8 mouse cellular contexts compared by ENCODE assay signal in the genomic region with DNA sequence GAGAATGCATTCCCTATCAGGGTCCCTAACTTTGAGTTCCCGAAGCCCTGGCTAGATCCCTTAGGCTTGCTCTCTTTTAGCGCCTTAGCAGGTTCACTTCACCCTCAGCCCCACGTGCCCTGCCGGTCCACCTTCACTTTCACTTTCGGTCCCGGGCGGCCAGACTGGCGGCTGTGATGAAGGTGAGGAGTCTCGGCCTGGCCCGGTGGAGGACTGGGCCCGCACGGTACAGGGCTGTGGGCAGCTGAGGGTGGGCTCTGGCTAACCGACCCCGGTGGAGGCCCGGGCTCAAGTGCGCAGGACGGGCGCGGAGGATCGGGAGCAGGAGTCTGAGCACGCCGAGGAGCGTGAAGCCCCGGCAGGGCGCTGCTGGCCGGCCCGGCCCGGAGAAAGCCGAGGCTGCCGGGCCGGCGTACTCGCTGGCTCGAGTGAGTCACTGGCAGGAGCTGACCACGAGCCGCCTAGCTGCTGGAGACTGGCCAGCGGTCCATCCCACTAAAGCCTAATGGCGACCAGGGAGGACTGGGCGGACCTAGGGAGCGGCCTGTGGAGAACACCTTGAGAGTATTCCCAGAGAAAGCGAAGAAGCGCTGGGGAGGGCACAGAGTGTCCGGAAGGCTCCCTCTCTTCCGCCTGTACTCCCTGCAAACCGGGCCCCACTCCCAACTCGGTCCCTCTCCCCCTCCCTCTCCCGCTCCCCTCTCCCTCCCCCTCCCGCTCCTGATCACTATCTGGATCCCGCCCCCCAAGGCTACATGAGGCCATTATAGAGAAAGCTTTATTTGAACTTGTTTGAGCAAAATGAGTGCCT. TPM values are rescaled to one million over a fixed set of nuclear protein-coding genes. Genes with fewer than 3 reads are reported as not detected.
DNase-seq lines count a peak whose midpoint lies in the region; ATAC-seq and TF ChIP-seq lines count a peak whose summit lies in the region.

No protein-coding gene starts in this region.

- H3K4me3 ChIP-seq in MEL (ENCODE audit: control insufficient read depth in 1 of 2, insufficient read depth in 1 of 2, low read depth in 2 of 2, low read length in 2 of 2): peak overlapping the region; percentile 87 to 91
- H3K4me3 ChIP-seq in cerebellum, adult 2 months (replicated peaks; ENCODE audit: insufficient read depth, low read depth, low read length): peak overlapping the region; percentile 94
- H3K4me3 ChIP-seq in forebrain, postnatal 0 days (ENCODE audit: low read depth, low read length): peak overlapping the region; percentile 57
- peak overlapping the region; percentile 96 for H3K4me3 ChIP-seq in layer of hippocampus, adult 2 months
- peak overlapping the region; percentile 99 for H3K4me3 ChIP-seq in lung, adult 2 months (replicated peaks; ENCODE audit: extremely low read depth, low read depth, low read length)
- peak overlapping the region; percentile 68 for H3K4me3 ChIP-seq in neural tube, embryonic 15.5 days (replicated peaks)

- no peaks in the 10 kb centered on the region for H3K27me3 ChIP-seq in MEL (ENCODE audit: control insufficient read depth in 1 of 2, insufficient read depth in 2 of 2, low read length in 2 of 2)
- no peaks in the 10 kb centered on the region for H3K27me3 ChIP-seq in cerebellum, adult 2 months (ENCODE audit: control insufficient read depth, insufficient read depth, low read length)
- H3K27me3 ChIP-seq in forebrain, postnatal 0 days (ENCODE audit: insufficient read depth, low read length): no peaks in the 10 kb centered on the region
- H3K27me3 ChIP-seq in neural tube, embryonic 15.5 days (replicated peaks): no peaks in the 10 kb centered on the region

- H3K9me3 ChIP-seq in MEL (replicated peaks; ENCODE audit: insufficient read depth, low read length): no peaks in the 10 kb centered on the region
- no peaks in the 10 kb centered on the region for H3K9me3 ChIP-seq in forebrain, postnatal 0 days (ENCODE audit: low read length)
- no peaks in the 10 kb centered on the region for H3K9me3 ChIP-seq in neural tube, embryonic 15.5 days (replicated peaks)

- DNase-seq in MEL (ENCODE audit: low read depth, low spot score): peak; percentile 83
- DNase-seq in cerebellum, adult 2 months: peak; percentile 88
- peak; percentile 65 for DNase-seq in forebrain, postnatal 0 days
- peak; percentile 83 to 88 for DNase-seq in heart, postnatal 36 days
- DNase-seq in layer of hippocampus, adult 2 months (ENCODE audit: low spot score in 2 of 2): peak; percentile 53 to 55
- peak; percentile 87 for DNase-seq in lung, adult 2 months
- DNase-seq in testis, postnatal 10 days (ENCODE audit: low spot score): peak; percentile 92

- peaks cover 0 to 5% of the 10 kb centered on the region in 2 experiments; a peak in 2 of 4 replicates for H3K36me3 ChIP-seq in MEL (ENCODE audit: control insufficient read depth in 1 of 2, insufficient read depth in 2 of 2, low read length in 2 of 2)
- no peaks in the 10 kb centered on the region for H3K36me3 ChIP-seq in forebrain, postnatal 0 days (ENCODE audit: insufficient read depth)
- H3K36me3 ChIP-seq in neural tube, embryonic 15.5 days: no peaks in the 10 kb centered on the region

- WGBS in cerebellum, adult 2 months: under 1% methylated on average over 46 of the region's 49 CpGs
- 4% methylated on average over 47 of the region's 49 CpGs for whole genome bisulfite sequencing in forebrain, postnatal 0 days
- WGBS in lung, adult 2 months: under 1% methylated on average over 46 of the region's 49 CpGs
- WGBS in neural tube, embryonic 15.5 days: under 1% methylated on average over 47 of the region's 49 CpGs

- H3K79me2 ChIP-seq in MEL (ENCODE audit: control insufficient read depth, insufficient read depth, low read length, poor library complexity): peaks cover 6% of the 10 kb centered on the region; the same call in 1 of the 2 replicates

- peak overlapping the region; percentile 82 for H3K4me2 ChIP-seq in forebrain, postnatal 0 days (ENCODE audit: low read depth)
- peak overlapping the region; percentile 70 for H3K4me2 ChIP-seq in neural tube, embryonic 15.5 days

- TF ChIP-seq CTCF in MEL (IDR thresholded peaks at IDR 0.05 in 2 of 3, conservative IDR thresholded peaks at IDR 0.05 in 1 of 3; ENCODE audit: control insufficient read depth in 1 of 3, insufficient read depth in 1 of 3, low read depth in 2 of 3, low read length in 3 of 3, poor library complexity in 1 of 3, severe bottlenecking in 1 of 3): no peak
- no peak for TF ChIP-seq CTCF in cerebellum, adult 2 months (IDR thresholded peaks at IDR 0.05; ENCODE audit: borderline replicate concordance, insufficient read depth, low read depth, low read length)
- TF ChIP-seq CTCF in forebrain, postnatal 0 days (IDR thresholded peaks at IDR 0.05; ENCODE audit: low read depth): no peak
- no peak for TF ChIP-seq CTCF in layer of hippocampus, adult 2 months (conservative IDR thresholded peaks at IDR 0.05)
- TF ChIP-seq CTCF in lung, adult 2 months (IDR thresholded peaks at IDR 0.05; ENCODE audit: insufficient read depth, low read length): no peak

- H3K27ac ChIP-seq in MEL (ENCODE audit: control insufficient read depth, low read depth, low read length): peak overlapping the region; percentile 90
- peak overlapping the region; percentile 81 for H3K27ac ChIP-seq in cerebellum, adult 2 months (ENCODE audit: insufficient read depth, low read length)
- H3K27ac ChIP-seq in forebrain, postnatal 0 days (ENCODE audit: low read depth, low read length): peak overlapping the region; percentile 78
- peak overlapping the region; percentile 93 for H3K27ac ChIP-seq in layer of hippocampus, adult 2 months
- peak overlapping the region; percentile 78 for H3K27ac ChIP-seq in neural tube, embryonic 15.5 days (replicated peaks)

- intact Hi-C loops in heart, postnatal 36 days (cut with DNase I): loop anchor here (1.0 to 5.0 kb wide), 5 partner anchors 23 to 562 kb away; a partner anchor contains a TSS

- no peak for TF ChIP-seq RAD21 in MEL (IDR thresholded peaks at IDR 0.05; ENCODE audit: low read depth, low read length)

- H3K4me1 ChIP-seq in MEL (ENCODE audit: control insufficient read depth in 1 of 2, insufficient read depth in 2 of 2, low read length in 2 of 2): no peaks in the 10 kb centered on the region; a peak in 1 of 4 replicates
- no peaks in the 10 kb centered on the region for H3K4me1 ChIP-seq in cerebellum, adult 2 months (ENCODE audit: control insufficient read depth, insufficient read depth, low read length)
- H3K4me1 ChIP-seq in forebrain, postnatal 0 days (ENCODE audit: insufficient read depth): no peaks in the 10 kb centered on the region
- H3K4me1 ChIP-seq in lung, adult 2 months (ENCODE audit: control insufficient read depth, insufficient read depth, low read length): peaks cover 3% of the 10 kb centered on the region
- peaks cover 6% of the 10 kb centered on the region for H3K4me1 ChIP-seq in neural tube, embryonic 15.5 days

- peak; percentile 55 to 68; a peak in 3 of 4 replicates for TF ChIP-seq POLR2A in MEL (IDR thresholded peaks at IDR 0.05; ENCODE audit: control insufficient read depth in 1 of 2, insufficient read depth in 1 of 2, low read depth in 1 of 2, low read length in 2 of 2, poor library complexity in 1 of 2)
- TF ChIP-seq POLR2A in cerebellum, adult 2 months (IDR thresholded peaks at IDR 0.05; ENCODE audit: borderline replicate concordance, insufficient read depth, low read length): 0 out of 2 replicates have a peak, but pooled peaks have one; percentile 12
- TF ChIP-seq POLR2A in lung, adult 2 months (IDR thresholded peaks at IDR 0.05; ENCODE audit: borderline replicate concordance, extremely low read depth, low read depth, low read length): peak; percentile 60; the same call in 1 of the 2 replicates

- peak; percentile 84 for ATAC-seq in forebrain, postnatal 0 days
- ATAC-seq in neural tube, embryonic 15.5 days (ENCODE audit: low FRiP score): peak; percentile 89

- TF ChIP-seq EP300 in MEL (IDR thresholded peaks at IDR 0.05; ENCODE audit: low read depth in 1 of 2, low read length in 2 of 2): no peak

- H3K9ac ChIP-seq in MEL (ENCODE audit: control insufficient read depth, low read depth, low read length, poor library complexity, severe bottlenecking): peak overlapping the region; percentile 90
- H3K9ac ChIP-seq in forebrain, postnatal 0 days: peak overlapping the region; percentile 79
- H3K9ac ChIP-seq in neural tube, embryonic 15.5 days (replicated peaks): peak overlapping the region; percentile 77

TF ChIP-seq in MEL, 35 proteins besides CTCF, POLR2A, EP300 and RAD21 (continues in another document):
- peak; percentile 99 for TF ChIP-seq MAZ (IDR thresholded peaks at IDR 0.05; ENCODE audit: low read depth, low read length)
- no peak for TF ChIP-seq JUND (IDR thresholded peaks at IDR 0.05; ENCODE audit: low read depth, low read length)
- no peak for TF ChIP-seq MYB (IDR thresholded peaks at IDR 0.05; ENCODE audit: low read depth, low read length)
- TF ChIP-seq POLR2AphosphoS2 (IDR thresholded peaks at IDR 0.05; ENCODE audit: low read length): no peak
- peak; percentile 47; the same call in 1 of the 2 replicates for TF ChIP-seq GATA1 (IDR thresholded peaks at IDR 0.05; ENCODE audit: low read depth, low read length)
- TF ChIP-seq TCF12 (IDR thresholded peaks at IDR 0.05; ENCODE audit: low read depth, low read length): peak; percentile 43; the same call in 1 of the 2 replicates
- TF ChIP-seq TAL1 (IDR thresholded peaks at IDR 0.05; ENCODE audit: low read length): no peak
- peak; percentile 47; the same call in 1 of the 2 replicates for TF ChIP-seq BHLHE40 (IDR thresholded peaks at IDR 0.05; ENCODE audit: borderline replicate concordance, low read depth, low read length)
- TF ChIP-seq KAT2A (conservative IDR thresholded peaks at IDR 0.05; ENCODE audit: low read depth, low read length): no peak
- TF ChIP-seq ZC3H11A (IDR thresholded peaks at IDR 0.05; ENCODE audit: low read depth, low read length): no peak
- peak; percentile 47; the same call in 1 of the 2 replicates for TF ChIP-seq ZMIZ1 (IDR thresholded peaks at IDR 0.05; ENCODE audit: low read depth, low read length)
- peak; percentile 39 for TF ChIP-seq NELFE (IDR thresholded peaks at IDR 0.05; ENCODE audit: low read depth, low read length)
- TF ChIP-seq MAFK (IDR thresholded peaks at IDR 0.05; ENCODE audit: borderline replicate concordance, low read depth, low read length): no peak
- TF ChIP-seq ZKSCAN1 (IDR thresholded peaks at IDR 0.05; ENCODE audit: low read depth, low read length): no peak

RNA-seq across cellular contexts. Expression of a gene that starts 0.5 kb away (rescaled TPM):
- 6.6 and 11.4 TPM in 2 replicates for total RNA-seq in MEL (2012; rRNA removed)
- 10 to 100 TPM in 1 of 2 experiments, 1 to 10 TPM in 1; 9.7 to 48.3 TPM for polyA plus RNA-seq in MEL (2012; ENCODE audit: insufficient read depth in 1 of 2, insufficient read length in 2 of 2, low read depth in 1 of 2, low replicate concordance in 2 of 2, missing spikeins in 1 of 2)
- polyA plus RNA-seq in cerebellum, adult 2 months (2012; rRNA removed): 6.7 and 9.0 TPM in 2 replicates
- 6.0 and 6.2 TPM in 2 replicates for total RNA-seq in forebrain, postnatal 0 days (2014; rRNA removed)
- 3.9 and 5.6 TPM in 2 replicates for polyA plus RNA-seq in forebrain, postnatal 0 days (2015; fragmentation: Nextera tagmentation; extraction: Ambion mirVana)
- total RNA-seq in heart, postnatal 36 days (2021): 10 to 100 TPM; 48.7 to 58.7 TPM
- total RNA-seq in layer of hippocampus, adult 2 months (2021): 10 to 100 TPM; 11.7 to 14.8 TPM
- polyA plus RNA-seq in lung, adult 2 months (2012; rRNA removed): 11.2 and 24.1 TPM in 2 replicates
- polyA plus RNA-seq in neural tube, embryonic 15.5 days (2015; fragmentation: Nextera tagmentation; extraction: Ambion mirVana): 7.3 and 13.6 TPM in 2 replicates

Comparison
In these comparisons a context has a peak if more than half of its experiments do, and no peak if none do; other contexts are left out.
1. Peak in every context shown above with its lines: DNase-seq, ATAC-seq, H3K4me3 ChIP-seq and H3K27ac ChIP-seq.